Mouse (Mus musculus) heart, postnatal 0 days (tissue): ENCODE data around the gene Adck2.

Experiments used
- CTCF ChIP-seq: IDR thresholded peaks from 2 replicates; pipeline ENCODE4 v1.5.1; 2016; ENCODE audit warnings: antibody characterized with exemption, control low read depth, low read depth
- EP300 ChIP-seq: IDR thresholded peaks from 2 replicates; pipeline ENCODE4 v1.6.1; 2016; ENCODE audit warnings: antibody characterized with exemption, low read depth

DNA sequence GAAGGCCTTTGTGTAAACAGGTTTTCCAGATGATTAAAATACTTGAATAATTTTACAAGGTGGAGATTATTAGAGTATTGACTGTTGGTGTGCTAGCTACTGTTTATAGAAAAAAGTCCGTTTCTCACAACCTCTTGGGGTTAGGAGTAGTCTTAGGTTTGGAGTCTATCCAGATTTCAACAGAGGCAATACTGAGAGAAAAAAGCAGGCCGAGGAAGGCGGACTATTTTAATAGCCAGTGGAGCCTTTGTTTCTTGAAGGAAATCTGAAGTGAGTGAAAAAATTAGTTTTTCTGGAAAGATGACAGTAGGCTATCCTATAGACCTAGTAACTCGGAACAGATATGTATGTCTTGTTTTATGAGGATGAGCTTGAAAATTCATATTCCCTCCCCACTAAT is 17.8 kb downstream of the Adck2 start:
- no peak for TF ChIP-seq CTCF
- no peak for TF ChIP-seq EP300
